Mouse (Mus musculus) cerebellum, adult 2 months (tissue): ENCODE data around the gene S100a4.

Source experiments
- CTCF ChIP-seq: fragments of 200-500 bp; IDR thresholded peaks from 2 replicates; pipeline ENCODE4 v1.5.1; 2011; ENCODE audit warnings: low read depth, mild to moderate bottlenecking, control low read depth, low read length, moderate library complexity, borderline replicate concordance; ENCODE audit not compliant: insufficient read depth
- POLR2A ChIP-seq: fragments of 200-500 bp; IDR thresholded peaks from 2 replicates; pipeline ENCODE4 v1.6.1; 2011; ENCODE audit warnings: low read length, control low read depth, borderline replicate concordance; ENCODE audit not compliant: insufficient read depth

DNA sequence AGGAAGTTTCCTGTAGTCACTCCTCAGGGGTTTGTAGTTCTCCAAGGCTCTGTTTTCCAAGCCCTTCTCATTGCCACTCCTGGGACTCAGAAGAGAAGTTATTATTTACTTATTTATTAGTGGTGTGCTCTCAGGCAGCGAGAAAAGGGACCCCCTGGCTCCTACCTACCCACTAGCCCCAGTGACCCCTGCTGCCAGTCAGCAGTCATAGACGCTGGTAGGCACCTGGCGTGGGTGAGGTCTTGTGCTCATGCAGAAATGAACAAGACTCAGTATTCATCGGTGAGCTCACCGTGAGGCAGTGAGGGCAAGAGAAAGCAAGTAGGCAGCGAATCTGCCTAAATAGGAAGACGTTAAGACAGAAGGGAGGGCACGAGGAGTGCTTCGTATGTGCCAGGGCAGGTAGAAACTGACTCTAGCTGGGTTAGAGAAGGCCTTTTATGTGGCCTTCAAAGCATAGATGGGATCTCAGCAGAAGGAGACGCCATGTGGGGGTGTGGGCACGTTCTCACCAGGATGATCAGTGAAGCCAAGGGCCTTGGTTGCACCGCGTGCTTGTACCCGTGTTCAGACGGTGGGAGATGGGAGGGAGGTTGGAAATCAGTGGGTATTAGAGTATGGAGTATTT is 17.4 kb upstream of the S100a4 start:
- TF ChIP-seq CTCF = no peak
- no peak for TF ChIP-seq POLR2A
